Mouse (Mus musculus) forebrain, embryonic 11.5 days (tissue): ENCODE data around the gene Mycn. TPM values are rescaled to one million over a fixed set of nuclear protein-coding genes. Genes with fewer than 3 reads are reported as not detected.

Experiments used
- ATAC-seq: fragments of 200-750 bp; cut with Nextera tagmentation; replicated peaks from 2 replicates; pipeline ENCODE4 v1.8.0; 2017; ENCODE audit warnings: moderate TSS enrichment; ENCODE audit not compliant: low FRiP score
- DNase-seq: peaks from one replicate; pipeline ENCODE4 v3.0.0-alpha.2; 2017; ENCODE audit warnings: low spot score
- H3K27ac ChIP-seq: fragments of 300-500 bp; sonication (generic); 2 replicates; pipeline ENCODE4 v1.5.1; 2014; ENCODE audit warnings: low read depth, low read length
- H3K27me3 ChIP-seq: fragments of 300-500 bp; sonication (generic); 2 replicates; pipeline ENCODE4 v1.6.1; 2014; ENCODE audit warnings: mild to moderate bottlenecking, low read length, mixed read lengths; ENCODE audit not compliant: control insufficient read depth, insufficient read depth
- H3K36me3 ChIP-seq: fragments of 300-500 bp; sonication (generic); 2 replicates; pipeline ENCODE4 v1.6.1; 2014; ENCODE audit warnings: mild to moderate bottlenecking, low read length, moderate library complexity, mixed read lengths; ENCODE audit not compliant: control insufficient read depth, insufficient read depth
- H3K4me1 ChIP-seq: fragments of 300-500 bp; sonication (generic); replicated peaks from 2 replicates; pipeline ENCODE4 v1.6.1; 2014; ENCODE audit warnings: low read length, mixed read lengths; ENCODE audit not compliant: control insufficient read depth, insufficient read depth
- H3K4me2 ChIP-seq: fragments of 300-500 bp; sonication (generic); 2 replicates; pipeline ENCODE4 v1.6.1; 2014; ENCODE audit warnings: low read depth, mild to moderate bottlenecking, low read length, moderate library complexity, mixed read lengths; ENCODE audit not compliant: severe bottlenecking
- H3K4me3 ChIP-seq: fragments of 300-500 bp; sonication (generic); 2 replicates; pipeline ENCODE4 v1.5.1; 2014; ENCODE audit warnings: low read depth, low read length
- H3K9ac ChIP-seq: fragments of 300-500 bp; sonication (generic); 2 replicates; pipeline ENCODE4 v1.6.1; 2014; ENCODE audit warnings: low read length
- H3K9me3 ChIP-seq: fragments of 300-500 bp; sonication (generic); 2 replicates; pipeline ENCODE4 v1.6.1; 2016; ENCODE audit warnings: low read length, mixed read lengths; ENCODE audit not compliant: control insufficient read depth
- WGBS: fragments of 180-500 bp; shearing (Covaris S2); extraction: QIAGEN DNeasy Blood & Tissue Kit; methylation state at CpG from one replicate; pipeline ENCODE4 v1.1.7; 2014; 5-methylcytosine and 5-hydroxymethylcytosine counted together
- polyA plus RNA-seq: library from polyadenylated mRNA; unstranded; fragments of >200 nt; fragmentation: Nextera tagmentation; extraction: Ambion mirVana; gene quantifications from 2 replicates; pipeline ENCODE4 v1.2.1, GENCODE M21; 2014

Mycn gene
- polyA plus RNA-seq, 1 experiment from 2014 or later = 155 TPM

DNA sequence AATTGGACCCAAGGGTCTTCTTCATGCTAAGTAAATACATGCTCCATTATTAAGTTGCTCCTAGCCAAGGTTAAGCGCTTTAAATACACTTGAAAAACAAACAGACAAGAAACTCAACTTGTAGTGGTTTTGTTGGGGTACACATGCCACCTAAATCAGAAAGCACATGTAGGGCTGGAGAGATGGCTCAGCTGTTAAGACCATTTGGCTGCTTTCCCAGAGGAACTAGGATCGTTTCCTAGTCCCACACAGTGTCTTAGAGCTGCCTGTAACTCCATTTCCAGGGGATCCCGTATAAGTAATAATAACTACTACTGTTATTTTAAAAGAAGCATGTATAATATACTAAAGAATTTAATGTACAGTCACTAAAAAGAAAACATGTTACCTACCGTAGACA lies 5.9 kb upstream of the Mycn start:
- no peaks in the 10 kb centered on the region for H3K36me3 ChIP-seq
- ATAC-seq (no peak), DNase-seq (no peak)
- no peaks in the 10 kb centered on the region for H3K27me3 ChIP-seq
- WGBS = 94% methylated on average over 4 of the region's 4 CpGs
- H3K4me2 ChIP-seq = no peak overlapping the region
- H3K4me3 ChIP-seq = no peak overlapping the region
- no peak overlapping the region for H3K9ac ChIP-seq
- H3K27ac ChIP-seq = no peak overlapping the region
- no peaks in the 10 kb centered on the region for H3K4me1 ChIP-seq
- no peaks in the 10 kb centered on the region for H3K9me3 ChIP-seq

DNA sequence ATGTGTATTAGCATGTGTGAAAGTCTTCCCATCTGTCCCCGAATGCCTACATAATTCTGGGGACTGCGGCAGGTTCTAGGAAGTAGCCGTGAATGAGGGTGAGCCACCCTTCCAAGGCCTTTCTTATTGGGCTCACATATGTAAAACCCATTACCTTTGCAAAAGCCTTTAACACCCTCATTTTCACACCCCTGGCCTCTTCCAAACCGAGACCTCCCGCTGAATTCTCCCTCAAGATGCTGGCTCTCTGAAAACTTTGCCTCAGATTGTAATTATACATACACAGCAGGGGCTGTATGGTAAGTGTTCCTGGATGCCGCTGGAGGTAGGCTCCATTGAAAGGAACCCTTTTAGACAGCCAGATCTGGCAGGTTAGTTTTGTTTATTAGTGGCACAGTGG lies 1.6 kb upstream of the Mycn start:
- no peaks in the 10 kb centered on the region for H3K9me3 ChIP-seq
- no peaks in the 10 kb centered on the region for H3K27me3 ChIP-seq
- WGBS = 8% methylated on average over 6 of the region's 6 CpGs
- no peak overlapping the region for H3K27ac ChIP-seq
- no peak for DNase-seq
- no peaks in the 10 kb centered on the region for H3K4me1 ChIP-seq
- no peak overlapping the region; the same call in 1 of the 2 replicates for H3K4me2 ChIP-seq
- no peak overlapping the region for H3K4me3 ChIP-seq
- H3K36me3 ChIP-seq = no peaks in the 10 kb centered on the region
- ATAC-seq = no peak
- H3K9ac ChIP-seq = peak overlapping the region; percentile 59; the same call in 1 of the 2 replicates

GRCm38 (mm10) chr12:12942364-12943050 lies 793 bp upstream of the Mycn start:
- peaks cover 2% of the 10 kb centered on the region; the same call in 1 of the 2 replicates for H3K4me1 ChIP-seq

DNA sequence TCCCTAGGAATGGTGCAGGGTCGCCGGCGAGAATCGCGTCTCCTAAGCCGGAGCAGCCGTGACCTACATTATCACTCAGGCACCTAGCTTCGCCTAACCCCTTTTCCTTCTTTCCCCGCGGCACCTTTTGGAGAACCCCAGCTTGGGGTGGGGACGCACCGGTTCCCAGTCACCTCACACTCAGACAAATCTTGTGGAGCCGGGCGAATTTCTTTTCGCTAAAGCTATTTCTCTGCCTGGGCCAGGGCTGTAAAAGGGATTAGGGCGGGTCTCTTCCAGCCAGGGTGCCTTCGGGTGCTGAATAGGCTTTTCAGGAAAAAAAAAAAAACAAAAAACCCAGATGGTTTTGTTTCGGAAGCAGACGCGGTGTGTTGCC lies 597 bp downstream of the Mycn start:
- peaks cover 3% of the 10 kb centered on the region; the same call in 1 of the 2 replicates for H3K4me1 ChIP-seq
- peak overlapping the region; percentile 79 for H3K9ac ChIP-seq
- H3K27ac ChIP-seq = peak overlapping the region; percentile 96
- ATAC-seq (peak; percentile 2; the same call in 1 of the 2 replicates), DNase-seq (peak; percentile 74)
- H3K9me3 ChIP-seq = no peaks in the 10 kb centered on the region
- H3K27me3 ChIP-seq = no peaks in the 10 kb centered on the region
- WGBS = under 1% methylated on average over 20 of the region's 20 CpGs
- H3K4me3 ChIP-seq = peak overlapping the region; percentile 74
- H3K4me2 ChIP-seq = peak overlapping the region; percentile 64
- H3K36me3 ChIP-seq = peaks cover 6% of the 10 kb centered on the region; the same call in 1 of the 2 replicates

More at GRCm38 (mm10) chr12:12942364-12943050, 793 bp upstream of the Mycn start:
- Histone ChIP-seq H3K4me3 (peak overlapping the region; percentile 74), H3K4me2 (peak overlapping the region; percentile 64), H3K9ac (peak overlapping the region; percentile 59), H3K36me3 (no peaks in the 10 kb centered on the region), H3K27me3 (no peaks in the 10 kb centered on the region), H3K9me3 (no peaks in the 10 kb centered on the region), H3K27ac (peak overlapping the region; percentile 96)
- under 1% methylated on average over 47 of the region's 47 CpGs for whole genome bisulfite sequencing
- peak; percentile 52 for ATAC-seq
- DNase-seq = peak; percentile 92

- Histone ChIP-seq H3K9me3 (no peaks in the 10 kb centered on the region), H3K27ac (peak overlapping the region; percentile 96), H3K27me3 (no peaks in the 10 kb centered on the region), H3K4me2 (peak overlapping the region; percentile 64), H3K4me1 (peaks cover 3% of the 10 kb centered on the region; the same call in 1 of the 2 replicates), H3K36me3 (peaks cover 7% of the 10 kb centered on the region; the same call in 1 of the 2 replicates), H3K9ac (peak overlapping the region; percentile 79), H3K4me3 (peak overlapping the region; percentile 74)
- DNase-seq (no peak), ATAC-seq (peak; percentile 31)
- WGBS = 1% methylated on average over 13 of the region's 13 CpGs
Observed at GRCm38 (mm10) chr12:12940466-12941128, 1.1 kb downstream of the Mycn start.

DNA sequence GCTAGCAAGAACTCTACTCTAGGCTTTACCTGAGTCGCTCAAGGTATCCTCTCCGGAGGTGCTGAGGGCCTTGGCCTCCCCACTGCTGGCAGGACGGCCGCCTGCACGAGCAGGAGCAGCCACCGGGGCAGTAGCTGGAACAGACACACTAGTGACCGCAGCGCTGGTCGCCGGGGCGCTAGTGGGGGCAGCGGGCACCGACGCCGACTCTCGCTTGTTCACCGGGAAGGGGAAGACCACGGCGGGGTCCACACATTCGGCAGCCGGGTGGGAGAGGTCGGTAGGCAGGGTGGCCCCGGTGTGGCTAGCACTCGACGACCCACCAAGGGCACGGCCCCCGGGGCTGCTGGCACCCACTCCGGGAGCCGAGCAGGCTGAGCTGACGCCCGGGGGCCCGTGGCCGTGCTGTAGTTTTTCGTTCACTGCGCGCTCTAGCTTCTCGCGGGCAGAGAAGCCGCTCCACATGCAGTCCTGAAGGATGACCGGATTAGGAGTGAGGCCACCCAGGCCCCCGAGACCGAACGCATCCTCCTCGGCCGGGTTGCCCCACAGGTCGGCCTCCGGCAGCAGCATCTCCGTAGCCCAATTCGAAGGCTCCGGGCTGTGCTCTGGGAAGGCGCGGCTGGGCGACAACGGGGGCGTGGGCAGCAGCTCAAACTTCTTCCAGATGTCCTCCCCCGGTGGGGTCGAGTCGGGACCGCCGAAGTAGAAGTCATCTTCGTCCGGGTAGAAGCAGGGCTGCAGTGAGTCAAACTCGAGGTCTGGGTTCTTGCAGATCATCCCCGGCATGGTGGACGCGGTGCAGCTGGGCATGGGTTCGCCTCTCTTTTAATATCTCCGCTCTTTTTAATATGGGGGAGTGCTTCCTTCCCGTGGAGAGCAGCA lies 1.9 kb downstream of the Mycn start:
- Histone ChIP-seq H3K27me3 (no peaks in the 10 kb centered on the region), H3K4me3 (peak overlapping the region; percentile 74), H3K4me2 (peak overlapping the region; percentile 64), H3K4me1 (peaks cover 3% of the 10 kb centered on the region; the same call in 1 of the 2 replicates), H3K9ac (peak overlapping the region; percentile 79), H3K36me3 (peaks cover 9% of the 10 kb centered on the region; the same call in 1 of the 2 replicates), H3K9me3 (no peaks in the 10 kb centered on the region), H3K27ac (peak overlapping the region; percentile 96)
- under 1% methylated on average over 67 of the region's 69 CpGs for WGBS
- no peak for ATAC-seq
- peak; percentile 82 for DNase-seq

DNA sequence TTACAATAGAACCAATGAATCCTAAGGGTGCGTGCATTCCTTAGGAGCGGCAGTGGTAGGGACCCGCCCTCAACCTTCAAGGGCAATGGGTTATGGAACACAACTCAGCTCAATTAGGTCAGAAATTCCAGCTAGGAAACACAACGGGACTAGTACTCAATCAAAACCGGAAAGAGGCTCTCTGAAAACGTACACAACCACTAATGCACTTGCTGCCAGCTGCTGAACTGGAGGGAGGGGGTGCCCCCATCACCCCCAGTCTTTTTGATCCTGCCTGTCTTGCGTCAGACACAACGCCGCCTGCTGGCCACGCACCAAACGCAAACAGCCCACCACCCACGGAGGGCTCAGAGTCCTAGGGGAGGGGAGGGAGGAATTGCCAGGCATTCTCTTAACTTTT lies 2.9 kb downstream of the Mycn start:
- peak; percentile 13; the same call in 1 of the 2 replicates for ATAC-seq
- Histone ChIP-seq H3K27ac (peak overlapping the region; percentile 96), H3K4me3 (peak overlapping the region; percentile 74), H3K9me3 (no peaks in the 10 kb centered on the region), H3K9ac (peak overlapping the region; percentile 79), H3K4me2 (peak overlapping the region; percentile 64), H3K4me1 (peaks cover 3% of the 10 kb centered on the region; the same call in 1 of the 2 replicates), H3K27me3 (no peaks in the 10 kb centered on the region), H3K36me3 (peaks cover 9% of the 10 kb centered on the region; the same call in 1 of the 2 replicates)
- peak; percentile 91 for DNase-seq
- 0% methylated on average over 12 of the region's 12 CpGs for WGBS

DNA sequence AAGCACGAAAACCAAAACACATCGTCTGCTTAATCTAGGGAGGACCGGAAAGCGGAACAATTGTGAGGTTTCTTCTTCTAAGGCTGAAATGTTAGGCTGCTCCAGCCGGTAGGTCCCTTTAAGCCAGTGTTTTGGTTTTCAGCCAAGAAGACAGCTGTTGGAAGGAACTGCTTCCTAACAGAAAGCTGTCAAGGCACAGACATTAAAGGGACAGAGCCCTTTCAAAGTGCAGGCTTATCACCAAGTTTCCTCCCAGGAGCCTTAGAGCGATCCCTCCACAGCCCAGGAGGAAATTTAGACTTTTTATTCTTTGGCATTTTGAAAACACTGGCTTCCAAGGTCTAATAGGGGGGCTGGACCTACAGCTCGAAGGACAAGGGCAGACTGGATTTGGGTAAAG lies 3.4 kb downstream of the Mycn start:
- peak overlapping the region; percentile 96 for H3K27ac ChIP-seq
- H3K9me3 ChIP-seq = no peaks in the 10 kb centered on the region
- H3K4me1 ChIP-seq = peaks cover 3% of the 10 kb centered on the region; the same call in 1 of the 2 replicates
- WGBS = 7% methylated on average over 7 of the region's 7 CpGs
- H3K9ac ChIP-seq = peak overlapping the region; percentile 79
- peaks cover 9% of the 10 kb centered on the region; the same call in 1 of the 2 replicates for H3K36me3 ChIP-seq
- H3K4me3 ChIP-seq = peak overlapping the region; percentile 74
- peak overlapping the region; percentile 64 for H3K4me2 ChIP-seq
- H3K27me3 ChIP-seq = no peaks in the 10 kb centered on the region
- DNase-seq (no peak), ATAC-seq (no peak)
